Mouse (Mus musculus): ENCODE results near the gene Pik3c2b.

Gene Pik3c2b

GRCm38 (mm10) chr1:133100980-133101798 is 55.7 kb downstream of the Pik3c2b start:
- DNase-seq (ENCODE audit: low spot score): peak; percentile 64

GRCm38 (mm10) chr1:133102108-133102507 is 56.6 kb downstream of the Pik3c2b start:
- DNase-seq (ENCODE audit: low spot score): no peak

- DNase-seq (ENCODE audit: low spot score): no peak
These were observed 57.8 kb downstream of the Pik3c2b start for GRCm38 (mm10) chr1:133103315-133103714.

- DNase-seq (ENCODE audit: low spot score): no peak
These were observed 58.4 kb downstream of the Pik3c2b start for GRCm38 (mm10) chr1:133103871-133104270.

- no peak for DNase-seq (ENCODE audit: low spot score)
These were observed 70.6 kb downstream of the Pik3c2b start for GRCm38 (mm10) chr1:133116108-133116507.

- no peak for DNase-seq (ENCODE audit: low spot score)
These were observed 72.7 kb downstream of the Pik3c2b start for GRCm38 (mm10) chr1:133118127-133118526.

GRCm38 (mm10) chr1:133118844-133119243 is 73.4 kb downstream of the Pik3c2b start:
- DNase-seq (ENCODE audit: low spot score): no peak

GRCm38 (mm10) chr1:133119931-133120712 is 74.7 kb downstream of the Pik3c2b start:
- no peak for DNase-seq (ENCODE audit: low spot score)

GRCm38 (mm10) chr1:133121246-133121645 is 75.8 kb downstream of the Pik3c2b start:
- no peak for DNase-seq (ENCODE audit: low spot score)

- no peak for DNase-seq (ENCODE audit: low spot score)
These were observed 78.7 kb downstream of the Pik3c2b start for GRCm38 (mm10) chr1:133124137-133124536.

- no peak for DNase-seq (ENCODE audit: low spot score)
These were observed 80.3 kb downstream of the Pik3c2b start for GRCm38 (mm10) chr1:133125640-133126364.

- DNase-seq (ENCODE audit: low spot score): no peak
These were observed 80.9 kb downstream of the Pik3c2b start for GRCm38 (mm10) chr1:133126365-133126740.

GRCm38 (mm10) chr1:133127328-133127727 is 81.9 kb downstream of the Pik3c2b start:
- no peak for DNase-seq (ENCODE audit: low spot score)

- no peak for DNase-seq (ENCODE audit: low spot score)
These were observed 84.2 kb downstream of the Pik3c2b start for GRCm38 (mm10) chr1:133129471-133130221.

GRCm38 (mm10) chr1:133130638-133131560 is 85.4 kb downstream of the Pik3c2b start, which contains the start of gene Ppp1r15b:
Gene Ppp1r15b, plus strand, starts transcription at chr1:133131143.
- peak; percentile 97 for DNase-seq (ENCODE audit: low spot score)

GRCm38 (mm10) chr1:133131561-133131905 is 86.1 kb downstream of the Pik3c2b start:
- DNase-seq (ENCODE audit: low spot score): no peak

GRCm38 (mm10) chr1:133131936-133132335 is 86.5 kb downstream of the Pik3c2b start:
- no peak for DNase-seq (ENCODE audit: low spot score)

GRCm38 (mm10) chr1:133132388-133133326 is 87.2 kb downstream of the Pik3c2b start:
- DNase-seq (ENCODE audit: low spot score): no peak

GRCm38 (mm10) chr1:133133425-133133824 is 88.0 kb downstream of the Pik3c2b start:
- no peak for DNase-seq (ENCODE audit: low spot score)

- no peak for DNase-seq (ENCODE audit: low spot score)
These were observed 88.6 kb downstream of the Pik3c2b start for GRCm38 (mm10) chr1:133134071-133134470.
